Mouse (Mus musculus): ENCODE data around the gene Cend1. TPM values are rescaled to one million over a fixed set of nuclear protein-coding genes. Genes with fewer than 3 reads are reported as not detected.

The Cend1 gene
- polyA plus RNA-seq, 1 experiment from 2014 or later, result 43.6 TPM

GRCm38 (mm10) chr7:141391625-141392551, 37.4 kb downstream of the Cend1 start, which contains the start of gene Taldo1:
Taldo1 (plus strand) TSS chr7:141392199.
- Histone ChIP-seq H3K9ac (replicated peaks) (peak within 1 kb of the TSS; percentile 83), H3K4me2 (replicated peaks) (peak within 1 kb of the TSS; percentile 93), H3K27ac (peak within 1 kb of the TSS; percentile 79), H3K4me1 (replicated peaks) (peaks cover 14% of the 10 kb centered on the region), H3K36me3 (peaks cover 16% of the 10 kb centered on the region), H3K4me3 (replicated peaks) (peak within 1 kb of the TSS; percentile 68), H3K27me3 (peaks cover 6% of the 10 kb centered on the region), H3K9me3 (no peaks in the 10 kb centered on the region)
- under 1% methylated on average over 57 of the region's 57 CpGs for WGBS
- ATAC-seq, result peak; percentile 92

GRCm38 (mm10) chr7:141390326-141391259, 38.7 kb downstream of the Cend1 start:
- WGBS, result 58% methylated on average over 9 of the region's 9 CpGs
- ATAC-seq, result no peak
- no peak overlapping the region for H3K9ac ChIP-seq (replicated peaks)
- peaks cover 14% of the 10 kb centered on the region for H3K4me1 ChIP-seq (replicated peaks)
- peaks cover 3% of the 10 kb centered on the region; the same call in 1 of the 2 replicates for H3K36me3 ChIP-seq
- no peak overlapping the region for H3K4me2 ChIP-seq (replicated peaks)
- no peaks in the 10 kb centered on the region for H3K9me3 ChIP-seq
- no peak overlapping the region for H3K4me3 ChIP-seq (replicated peaks)
- no peak overlapping the region for H3K27ac ChIP-seq
- H3K27me3 ChIP-seq, result peaks cover 6% of the 10 kb centered on the region

DNA sequence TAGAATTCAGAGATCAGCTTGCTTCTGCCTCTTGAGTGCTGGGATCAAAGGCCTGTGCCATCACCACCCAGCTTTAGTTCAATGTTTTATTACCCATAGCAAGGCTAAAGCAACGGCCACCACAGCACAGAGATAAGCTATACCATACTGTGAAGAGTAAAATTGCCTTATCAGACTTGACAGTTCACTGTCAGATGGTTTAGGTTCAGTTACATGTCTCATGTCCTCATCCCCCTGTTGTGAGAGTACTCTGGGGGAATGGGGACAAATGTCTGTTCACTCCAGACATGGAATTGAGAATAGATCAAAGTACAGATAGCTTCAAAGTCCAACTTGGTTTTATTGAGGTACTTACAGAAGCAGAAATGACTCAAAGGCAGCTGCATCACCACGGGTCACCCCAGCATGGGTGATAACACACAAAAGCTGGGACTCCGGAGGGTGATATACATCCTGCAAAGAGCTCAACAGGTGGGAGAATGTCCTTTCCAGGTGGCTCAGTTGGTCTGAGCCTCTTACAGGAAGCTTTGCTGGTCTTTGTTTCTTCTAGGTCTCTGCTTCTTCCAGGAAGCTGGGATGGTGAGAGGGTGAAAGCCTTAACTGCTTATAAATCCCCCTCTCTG, 40.7 kb downstream of the Cend1 start:
- Histone ChIP-seq H3K27me3 (peaks cover 11% of the 10 kb centered on the region), H3K9me3 (no peaks in the 10 kb centered on the region), H3K36me3 (no peaks in the 10 kb centered on the region), H3K27ac (no peak overlapping the region), H3K4me2 (replicated peaks) (no peak overlapping the region), H3K4me1 (replicated peaks) (peaks cover 14% of the 10 kb centered on the region), H3K4me3 (replicated peaks) (no peak overlapping the region), H3K9ac (replicated peaks) (no peak overlapping the region)
- WGBS, result 60% methylated on average over 3 of the region's 3 CpGs
- no peak for ATAC-seq

GRCm38 (mm10) chr7:141387807-141388486, 41.3 kb downstream of the Cend1 start:
- Histone ChIP-seq H3K4me3 (replicated peaks) (no peak overlapping the region), H3K36me3 (no peaks in the 10 kb centered on the region), H3K27ac (no peak overlapping the region), H3K9me3 (no peaks in the 10 kb centered on the region), H3K4me2 (replicated peaks) (no peak overlapping the region), H3K27me3 (peaks cover 11% of the 10 kb centered on the region), H3K4me1 (replicated peaks) (peaks cover 10% of the 10 kb centered on the region), H3K9ac (replicated peaks) (no peak overlapping the region)
- ATAC-seq, result no peak
- 61% methylated on average over 2 of the region's 2 CpGs for WGBS

DNA sequence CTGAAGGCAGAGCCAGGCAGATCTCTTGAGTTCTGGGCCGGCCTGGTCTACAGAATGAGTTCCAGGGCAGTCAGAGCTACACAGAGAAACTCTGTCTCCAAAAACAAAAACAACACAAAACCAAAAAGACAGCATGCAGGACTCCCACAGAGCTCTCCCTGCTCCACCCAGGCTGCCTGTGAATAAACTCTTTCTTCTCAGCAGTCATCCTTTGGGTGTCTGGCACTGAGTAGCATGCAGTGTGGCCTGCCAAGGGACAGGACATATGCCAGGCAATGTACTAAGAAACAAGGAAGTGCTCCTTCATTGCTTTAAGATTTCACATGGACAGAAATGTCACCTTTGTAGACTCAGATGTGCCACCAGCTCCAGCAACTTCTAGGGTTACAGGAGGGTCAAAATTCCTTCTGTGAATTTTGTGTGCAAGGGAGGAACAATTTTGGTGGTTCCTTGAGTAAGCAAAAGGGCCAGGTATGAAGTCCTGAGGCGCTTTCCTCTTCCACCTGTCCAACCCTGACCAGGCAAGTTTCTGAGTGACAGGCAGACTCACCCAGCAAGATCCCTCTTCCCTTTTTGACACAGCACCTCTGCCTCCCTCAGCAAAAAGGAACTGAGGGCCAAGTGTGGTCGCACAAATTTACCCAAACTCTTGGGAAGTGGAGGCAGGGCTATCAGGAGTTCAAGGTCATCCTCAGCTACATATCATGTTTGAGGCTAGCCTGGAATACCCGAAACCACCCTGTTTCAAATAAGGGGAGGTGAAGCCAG, 48.0 kb downstream of the Cend1 start:
- H3K27ac ChIP-seq, result no peak overlapping the region
- H3K4me2 ChIP-seq (replicated peaks), result no peak overlapping the region
- no peaks in the 10 kb centered on the region for H3K4me1 ChIP-seq (replicated peaks)
- H3K4me3 ChIP-seq (replicated peaks), result no peak overlapping the region
- no peak overlapping the region for H3K9ac ChIP-seq (replicated peaks)
- WGBS, result 79% methylated on average over 4 of the region's 4 CpGs
- ATAC-seq, result no peak
- no peaks in the 10 kb centered on the region for H3K36me3 ChIP-seq
- no peaks in the 10 kb centered on the region for H3K9me3 ChIP-seq
- 0 out of 2 replicates have a peak, but pooled peaks cover 5% of the 10 kb centered on the region for H3K27me3 ChIP-seq

DNA sequence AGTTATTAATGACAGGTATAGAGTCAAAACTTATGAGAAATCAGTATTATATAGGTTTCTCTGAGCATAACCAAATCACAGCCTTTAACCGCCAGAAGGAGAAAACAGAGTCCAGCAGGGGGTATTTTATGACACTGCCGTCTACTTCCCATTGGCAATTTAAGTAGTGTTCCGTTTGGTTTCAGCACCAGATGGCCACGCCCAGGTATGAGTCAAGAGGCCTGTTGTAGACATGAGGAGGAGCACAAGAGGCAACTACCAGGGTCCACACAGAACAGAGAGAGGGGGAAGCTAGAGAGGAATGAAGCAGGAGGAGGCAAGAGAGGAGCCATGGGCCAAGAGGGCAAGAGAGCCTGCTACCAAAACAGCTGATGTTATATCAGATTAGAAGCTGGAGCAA, 49.7 kb downstream of the Cend1 start:
- H3K9ac ChIP-seq (replicated peaks), result no peak overlapping the region

More for the DNA sequence above, 49.7 kb downstream of the Cend1 start:
- H3K27ac ChIP-seq, result no peak overlapping the region
- H3K4me1 ChIP-seq (replicated peaks), result no peaks in the 10 kb centered on the region
- 80% methylated on average over 4 of the region's 4 CpGs for WGBS
- no peak for ATAC-seq
- H3K4me2 ChIP-seq (replicated peaks), result no peak overlapping the region
- no peaks in the 10 kb centered on the region for H3K36me3 ChIP-seq
- H3K27me3 ChIP-seq, result no peaks in the 10 kb centered on the region
- no peaks in the 10 kb centered on the region for H3K9me3 ChIP-seq
- H3K4me3 ChIP-seq (replicated peaks), result no peak overlapping the region

Other genes starting within 250 kb of the Cend1 start
- gene Hras, start 235.5 kb downstream of the Cend1 start, polyA plus RNA-seq (2015; fragmentation: Nextera tagmentation; extraction: Ambion mirVana), result 86.4 and 114 TPM in 2 replicates
- 13.9 and 15.6 TPM in 2 replicates for gene Lrrc56, start 235.3 kb downstream of the Cend1 start, polyA plus RNA-seq (2015; fragmentation: Nextera tagmentation; extraction: Ambion mirVana)
- 1.8 and 2.1 TPM in 2 replicates for gene Lmntd2, start 215.4 kb downstream of the Cend1 start, polyA plus RNA-seq (2015; fragmentation: Nextera tagmentation; extraction: Ambion mirVana)
- gene Rassf7, start 213.6 kb downstream of the Cend1 start, polyA plus RNA-seq (2015; fragmentation: Nextera tagmentation; extraction: Ambion mirVana), result 30.9 and 34.2 TPM in 2 replicates
- 86.9 and 95.0 TPM in 2 replicates for gene Phrf1, start 200.7 kb downstream of the Cend1 start, polyA plus RNA-seq (2015; fragmentation: Nextera tagmentation; extraction: Ambion mirVana)
- 0.98 and 1.4 TPM in 2 replicates for gene Irf7, start 163.0 kb downstream of the Cend1 start, polyA plus RNA-seq (2015; fragmentation: Nextera tagmentation; extraction: Ambion mirVana)
- not detected in 2 replicates for gene Cdhr5, start 152.7 kb downstream of the Cend1 start, polyA plus RNA-seq (2015; fragmentation: Nextera tagmentation; extraction: Ambion mirVana)
- gene Sct, start 150.4 kb downstream of the Cend1 start, polyA plus RNA-seq (2015; fragmentation: Nextera tagmentation; extraction: Ambion mirVana), result 1.0 TPM in 2 replicates
- 0.43 and 0.68 TPM in 2 replicates for gene Drd4, start 137.5 kb downstream of the Cend1 start, polyA plus RNA-seq (2015; fragmentation: Nextera tagmentation; extraction: Ambion mirVana)
- gene Deaf1, start 101.8 kb downstream of the Cend1 start, polyA plus RNA-seq (2015; fragmentation: Nextera tagmentation; extraction: Ambion mirVana), result 140 and 148 TPM in 2 replicates
- gene Tmem80, start 101.8 kb downstream of the Cend1 start, polyA plus RNA-seq (2015; fragmentation: Nextera tagmentation; extraction: Ambion mirVana), result 76.6 and 77.3 TPM in 2 replicates
- 0.23 and 0.31 TPM in 2 replicates for gene Eps8l2, start 90.6 kb downstream of the Cend1 start, polyA plus RNA-seq (2015; fragmentation: Nextera tagmentation; extraction: Ambion mirVana)
- gene Taldo1, start 37.3 kb downstream of the Cend1 start, polyA plus RNA-seq (2015; fragmentation: Nextera tagmentation; extraction: Ambion mirVana), result 337 and 346 TPM in 2 replicates
- 55.1 and 63.8 TPM in 2 replicates for gene Gatd1, start 15.4 kb downstream of the Cend1 start, polyA plus RNA-seq (2015; fragmentation: Nextera tagmentation; extraction: Ambion mirVana)
- 71.3 and 72.1 TPM in 2 replicates for gene Slc25a22, start 8.4 kb upstream of the Cend1 start, polyA plus RNA-seq (2015; fragmentation: Nextera tagmentation; extraction: Ambion mirVana)
- 6.3 and 7.1 TPM in 2 replicates for gene Pidd1, start 14.5 kb upstream of the Cend1 start, polyA plus RNA-seq (2015; fragmentation: Nextera tagmentation; extraction: Ambion mirVana)
- gene Rplp2, start 17.9 kb upstream of the Cend1 start, polyA plus RNA-seq (2015; fragmentation: Nextera tagmentation; extraction: Ambion mirVana), result 787 and 794 TPM in 2 replicates
- 16.2 and 19.2 TPM in 2 replicates for gene Pnpla2, start 25.7 kb upstream of the Cend1 start, polyA plus RNA-seq (2015; fragmentation: Nextera tagmentation; extraction: Ambion mirVana)
- gene Cracr2b, start 31.6 kb upstream of the Cend1 start, polyA plus RNA-seq (2015; fragmentation: Nextera tagmentation; extraction: Ambion mirVana), result 6.8 TPM in 2 replicates
- gene Cd151, start 37.9 kb upstream of the Cend1 start, polyA plus RNA-seq (2015; fragmentation: Nextera tagmentation; extraction: Ambion mirVana), result 15.4 and 19.9 TPM in 2 replicates
- gene Polr2l, start 45.6 kb upstream of the Cend1 start, polyA plus RNA-seq (2015; fragmentation: Nextera tagmentation; extraction: Ambion mirVana), result 88.2 and 91.1 TPM in 2 replicates
- gene Tspan4, start 45.7 kb upstream of the Cend1 start, polyA plus RNA-seq (2015; fragmentation: Nextera tagmentation; extraction: Ambion mirVana), result 22.5 and 23.6 TPM in 2 replicates
- 31.7 and 35.5 TPM in 2 replicates for gene Chid1, start 110.4 kb upstream of the Cend1 start, polyA plus RNA-seq (2015; fragmentation: Nextera tagmentation; extraction: Ambion mirVana)
- 103 and 107 TPM in 2 replicates for gene Ap2a2, start 132.7 kb upstream of the Cend1 start, polyA plus RNA-seq (2015; fragmentation: Nextera tagmentation; extraction: Ambion mirVana)
- 0.26 and 0.27 TPM in 2 replicates for gene Muc6, start 225.8 kb upstream of the Cend1 start, polyA plus RNA-seq (2015; fragmentation: Nextera tagmentation; extraction: Ambion mirVana)

Measured in midbrain, embryonic 13.5 days (tissue).